Mouse (Mus musculus) adrenal gland (tissue): ENCODE data around the gene Gdf9.

ENCODE experiments used
- intact Hi-C: fragments of 180-260 bp; cut with DNase I; formaldehyde crosslinking; loops from one replicate; pipeline ENCODE4 v1.15.1; 2025

The Gdf9 gene

DNA sequence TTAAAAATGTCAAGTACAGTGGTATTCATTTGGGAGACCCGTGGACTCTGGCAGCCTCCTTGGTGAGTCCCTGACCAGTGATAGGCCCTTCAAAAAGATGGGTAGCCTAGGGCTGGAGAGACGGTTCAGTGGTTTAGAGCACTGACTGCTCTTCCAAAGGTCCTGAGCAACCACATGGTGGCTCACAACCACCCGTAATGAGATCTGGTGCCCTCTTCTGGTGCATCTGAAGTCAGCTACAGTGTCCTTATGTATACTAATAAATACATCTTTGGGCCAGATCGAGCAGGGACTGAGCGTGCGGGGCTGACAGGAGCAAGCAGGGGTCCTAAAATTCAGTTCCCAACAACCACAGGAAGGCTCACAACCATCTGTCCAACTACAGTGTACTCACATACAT is 13.0 kb downstream of the Gdf9 start:
- intact Hi-C loops: no loop called here

DNA sequence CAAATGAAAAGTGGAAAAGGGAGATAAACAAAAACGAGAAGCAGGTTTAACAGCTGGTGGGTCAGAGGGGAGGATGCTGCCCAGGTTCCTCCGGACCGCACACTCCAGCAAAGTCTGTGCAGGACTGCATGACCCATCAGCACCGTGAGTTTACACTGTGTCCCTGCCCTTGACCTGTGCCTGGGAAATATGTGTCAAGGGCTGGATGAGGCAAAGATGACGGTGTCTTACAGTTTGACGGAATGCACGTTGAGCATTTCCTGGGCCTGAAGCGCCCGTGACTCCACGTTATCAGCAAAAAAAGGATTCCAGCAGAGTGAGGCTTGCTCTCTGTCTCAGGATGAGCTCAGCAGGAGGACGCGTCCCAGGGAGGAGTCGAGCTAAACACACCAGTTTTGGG is 14.7 kb downstream of the Gdf9 start:
- intact Hi-C loops: no loop called here

DNA sequence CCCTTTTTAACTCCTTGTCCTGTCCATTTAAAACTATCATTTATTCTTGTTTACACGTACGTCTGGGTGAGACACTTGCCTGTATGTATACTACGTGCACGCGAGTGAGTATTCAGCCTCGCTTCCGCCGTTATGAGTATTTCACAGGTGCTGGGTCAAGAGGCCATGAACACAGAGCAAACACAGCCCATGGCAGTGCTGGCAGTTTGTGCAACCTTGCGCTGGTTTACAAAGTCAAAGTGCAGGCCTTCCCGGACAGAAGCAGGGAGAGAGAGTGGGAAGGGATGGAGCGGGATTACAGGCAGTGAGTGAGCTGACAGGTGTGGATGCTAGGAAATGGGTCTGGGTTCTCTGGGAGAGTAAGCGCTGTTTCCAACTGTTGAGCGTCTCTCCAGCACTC is 15.4 kb downstream of the Gdf9 start:
- intact Hi-C loops: no loop called here

DNA sequence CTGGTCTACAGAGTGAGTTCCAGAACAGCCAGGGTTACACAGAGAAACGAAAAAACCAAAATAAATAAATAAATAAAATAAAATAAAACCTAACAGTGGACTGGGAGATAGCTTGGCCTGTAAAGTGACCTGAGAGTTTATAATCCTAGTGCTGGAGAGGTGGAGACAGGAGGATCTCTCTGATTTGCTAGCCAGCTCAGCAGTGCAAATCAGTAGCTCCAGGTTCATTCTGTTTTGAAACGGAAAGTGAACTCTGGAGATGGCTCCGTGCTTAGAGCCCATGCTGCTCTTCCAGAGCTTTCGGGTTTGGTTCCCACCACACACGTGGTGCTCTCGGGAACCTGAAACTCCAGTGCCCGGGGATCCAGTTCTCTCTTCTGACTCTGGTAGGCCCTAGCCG is 17.2 kb downstream of the Gdf9 start:
- intact Hi-C loops: no loop called here

DNA sequence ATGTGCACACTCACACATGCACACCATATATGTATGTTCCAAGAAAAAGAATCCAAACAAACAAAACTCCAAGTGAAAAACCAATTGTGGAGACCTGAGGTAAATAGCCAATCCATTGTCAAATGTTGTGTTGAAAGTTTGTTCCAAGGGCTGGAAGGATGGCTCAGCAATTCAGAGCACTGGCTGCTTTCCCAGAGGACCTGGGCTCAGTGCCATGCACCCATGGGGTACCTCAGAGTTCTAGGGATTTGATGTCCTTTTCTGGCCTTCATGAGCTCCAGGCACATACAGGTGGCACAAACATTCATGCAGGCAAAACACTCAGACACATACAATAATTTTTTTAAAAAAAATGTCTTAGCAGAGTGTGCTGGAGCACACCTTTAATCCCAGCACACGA is 17.7 kb downstream of the Gdf9 start:
- intact Hi-C loops: no loop called here

DNA sequence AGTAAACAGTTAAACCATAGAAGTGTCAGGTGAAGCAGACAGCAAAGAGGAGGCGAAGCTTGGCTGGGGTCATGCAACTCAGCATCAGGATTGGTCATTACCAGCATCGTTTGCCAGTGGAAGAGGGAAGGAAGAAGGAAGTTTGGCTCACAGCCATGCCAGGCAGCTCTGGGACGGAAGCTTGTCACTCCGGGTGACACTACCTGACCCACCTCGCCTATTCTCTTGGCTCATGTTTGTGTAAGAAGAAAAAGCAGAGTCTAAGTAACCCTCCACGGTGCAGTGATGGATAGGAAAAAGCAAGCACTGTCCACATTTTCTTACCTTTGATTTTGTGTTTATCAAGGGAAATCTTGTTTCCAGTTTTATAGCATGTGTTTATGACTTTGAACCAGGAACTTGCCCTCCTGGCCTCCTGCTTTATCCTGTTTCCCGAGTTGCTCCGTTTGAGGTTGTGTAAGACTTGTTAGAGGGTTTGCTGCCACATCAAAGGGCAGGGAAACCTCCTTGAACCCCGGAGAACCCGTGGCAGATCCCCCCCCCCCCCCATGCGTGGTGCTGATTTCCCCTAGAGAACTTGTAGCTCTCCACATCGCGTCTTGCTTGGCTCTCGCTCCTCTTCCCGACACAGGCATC is 19.4 kb downstream of the Gdf9 start:
- intact Hi-C loops: no loop called here

DNA sequence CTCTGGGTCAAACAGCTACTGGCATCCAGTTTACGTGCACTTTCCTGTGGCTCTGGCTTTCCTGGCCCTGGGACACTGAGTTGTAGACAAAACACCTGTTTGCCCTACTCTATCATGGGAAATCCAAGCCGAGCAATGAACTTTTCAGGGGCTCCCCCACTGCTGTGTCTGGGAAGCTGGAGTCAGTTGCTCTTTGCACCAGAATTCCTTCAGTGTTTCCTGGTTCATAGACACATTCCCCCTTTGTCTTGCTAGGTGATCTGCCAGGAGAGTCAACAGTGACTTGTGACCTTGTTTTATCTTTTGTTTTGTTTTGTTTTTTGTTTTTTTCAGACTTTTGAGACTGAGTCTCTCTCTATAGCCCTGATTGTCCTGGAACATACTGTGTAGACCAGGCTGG is 20.5 kb downstream of the Gdf9 start:
- intact Hi-C loops: no loop called here

DNA sequence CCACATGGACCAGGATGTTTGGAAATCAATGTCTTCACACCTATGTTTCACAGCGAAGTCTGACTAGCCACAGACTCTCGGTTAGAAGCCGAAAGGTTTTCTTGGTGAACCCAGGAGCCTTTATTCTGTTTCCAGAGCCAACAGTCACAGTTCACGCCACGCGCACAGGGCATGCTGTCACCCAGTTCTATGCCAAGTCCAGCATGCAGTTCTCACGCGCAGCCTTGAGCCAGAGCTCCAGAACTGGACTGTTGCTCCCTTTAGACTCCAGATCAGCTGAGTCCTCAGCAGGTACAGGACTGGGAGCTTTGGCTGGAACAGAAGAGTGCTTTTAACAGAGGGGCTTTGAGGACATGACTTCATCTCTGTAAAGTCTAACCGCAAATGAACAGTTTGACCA is 21.6 kb downstream of the Gdf9 start:
- intact Hi-C loops: no loop called here

DNA sequence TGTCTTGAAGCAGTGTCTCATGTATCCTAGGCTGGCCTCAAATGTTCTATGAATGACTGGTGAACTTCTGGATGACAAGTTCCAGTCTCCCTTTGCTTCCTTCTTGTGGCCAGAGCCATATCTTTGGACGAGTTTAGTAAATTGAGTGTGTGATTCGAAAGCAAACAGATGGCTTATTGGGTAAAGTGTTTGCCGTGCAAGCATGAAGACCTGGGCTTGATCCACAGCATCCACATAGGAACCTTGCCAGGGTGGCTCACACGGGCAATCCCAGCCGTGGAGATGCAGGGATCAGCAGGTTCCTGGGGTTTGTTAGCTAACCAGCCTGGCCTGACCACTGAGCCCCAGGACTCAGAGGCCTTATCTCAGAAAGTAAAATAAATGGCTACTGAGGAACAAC is 22.2 kb downstream of the Gdf9 start:
- intact Hi-C loops: no loop called here

DNA sequence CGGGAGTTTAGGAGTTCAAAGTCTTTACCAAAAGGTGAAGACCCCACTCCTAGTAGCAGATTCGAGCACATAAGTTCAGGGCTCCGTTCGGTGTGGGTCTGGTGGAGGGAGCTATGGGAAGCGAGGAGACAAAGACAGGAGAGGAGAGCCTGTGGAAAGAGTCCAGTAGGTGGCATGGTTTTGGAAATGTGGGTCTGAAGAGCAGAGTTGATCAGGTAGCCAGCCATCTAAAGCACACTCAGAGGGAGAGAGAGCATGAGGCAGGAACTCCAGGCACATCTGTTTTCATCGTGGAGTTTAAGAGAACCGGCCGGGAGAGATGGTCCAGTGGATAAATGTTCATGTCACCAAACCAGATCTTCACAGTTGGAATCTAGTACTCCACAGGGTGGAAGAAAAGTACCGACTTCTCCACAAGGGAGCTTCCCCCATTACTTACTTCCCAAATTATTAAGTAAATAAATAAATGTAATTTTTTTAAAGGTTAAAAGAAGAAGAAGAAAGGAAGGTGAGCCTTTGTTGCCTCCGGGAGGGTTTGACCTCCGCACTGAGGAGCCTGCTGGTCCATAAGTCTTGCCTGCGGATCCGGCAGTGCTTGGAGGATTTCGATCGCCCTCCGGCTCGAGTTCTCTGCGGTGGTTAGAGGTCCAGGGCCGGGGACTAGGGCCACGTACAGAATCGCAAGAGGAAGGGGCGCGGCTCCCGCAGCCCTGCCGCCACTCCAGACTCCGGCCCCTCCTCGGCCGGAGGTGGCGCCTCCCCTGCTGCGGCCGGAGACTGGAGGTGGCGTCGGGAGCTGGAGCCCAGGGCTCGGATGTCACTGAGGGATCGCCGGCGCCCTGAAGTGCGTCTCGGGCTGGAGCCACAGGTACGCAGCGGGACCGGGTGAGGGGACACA is 25.9 kb downstream of the Gdf9 start, which contains the start of the genes Gm10447 and Shroom1:
TSS of gene Gm10447 (minus strand) at position 637 of the 898 bp plus-strand sequence.
TSS of gene Shroom1 (plus strand) at position 732 of the 898 bp plus-strand sequence.
- intact Hi-C loops: no loop called here

DNA sequence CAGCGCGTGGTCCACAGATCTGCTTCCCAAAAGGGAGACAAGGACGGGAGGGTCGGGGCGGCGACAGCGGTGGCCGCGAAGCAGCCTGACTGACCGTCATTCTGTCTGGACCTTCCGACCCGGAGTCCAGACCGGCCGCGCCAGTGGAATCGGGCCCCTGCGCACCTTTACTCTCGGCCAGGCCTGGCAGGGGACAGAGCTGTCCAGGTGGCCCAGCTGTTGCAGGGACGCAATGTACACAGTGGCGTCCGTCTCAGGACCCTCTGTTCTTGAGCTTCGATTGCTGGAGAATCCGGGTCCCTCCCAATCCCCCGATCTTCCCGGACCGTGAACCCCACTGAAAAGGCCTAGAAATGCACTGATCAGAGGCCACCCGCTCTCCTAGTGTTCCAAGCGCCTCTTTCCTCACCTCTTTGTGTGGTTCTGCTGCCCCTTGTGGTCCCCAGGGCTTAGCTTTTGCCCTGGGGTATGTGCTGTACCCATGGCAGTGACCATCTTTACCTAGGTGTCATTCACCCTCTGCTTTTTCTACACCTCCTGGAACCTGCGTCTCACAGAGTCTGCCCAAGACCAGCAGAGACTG is 26.6 kb downstream of the Gdf9 start:
- intact Hi-C loops: no loop called here

DNA sequence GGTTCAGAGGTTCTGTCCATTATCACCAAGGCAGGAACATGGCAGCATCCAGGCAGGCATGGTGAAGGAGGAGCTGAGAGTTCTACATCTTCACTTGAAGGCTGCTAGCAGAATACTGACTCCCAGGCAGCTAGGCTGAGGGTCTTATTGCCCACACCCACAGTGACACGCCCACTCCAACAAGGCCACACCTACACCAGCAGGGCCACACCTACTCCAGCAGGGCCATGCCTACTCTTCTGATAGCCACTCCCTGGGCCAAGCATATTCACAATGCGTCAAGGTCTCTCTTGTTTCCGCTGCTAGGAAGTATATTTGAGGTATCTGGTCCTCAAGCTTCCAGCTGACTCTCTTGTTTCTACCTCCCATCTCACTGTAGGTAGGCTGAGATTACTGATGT is 28.2 kb downstream of the Gdf9 start:
- intact Hi-C loops: no loop called here

DNA sequence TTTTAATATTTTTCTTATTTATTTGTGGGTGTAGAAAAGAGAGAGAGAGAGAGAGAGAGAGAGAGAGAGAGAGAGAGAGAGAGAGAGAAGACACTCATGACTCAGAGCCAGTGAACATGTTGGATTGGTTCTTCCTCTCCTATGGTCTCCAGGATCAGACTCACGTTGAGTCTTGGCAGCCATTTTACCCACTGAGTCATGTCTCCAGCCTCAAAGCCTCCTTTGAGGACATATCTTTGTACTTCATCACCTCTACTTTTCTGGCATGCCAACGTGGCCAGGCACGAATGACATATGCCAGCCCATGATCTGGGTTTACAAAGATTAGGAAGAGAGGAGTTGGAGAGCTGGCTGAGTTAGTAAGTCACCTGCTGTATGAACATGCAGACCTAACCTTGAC is 29.4 kb downstream of the Gdf9 start:
- intact Hi-C loops: loop anchor here (10.0 kb wide), 1 partner anchor 45 kb away; no protein-coding TSS in a partner anchor

DNA sequence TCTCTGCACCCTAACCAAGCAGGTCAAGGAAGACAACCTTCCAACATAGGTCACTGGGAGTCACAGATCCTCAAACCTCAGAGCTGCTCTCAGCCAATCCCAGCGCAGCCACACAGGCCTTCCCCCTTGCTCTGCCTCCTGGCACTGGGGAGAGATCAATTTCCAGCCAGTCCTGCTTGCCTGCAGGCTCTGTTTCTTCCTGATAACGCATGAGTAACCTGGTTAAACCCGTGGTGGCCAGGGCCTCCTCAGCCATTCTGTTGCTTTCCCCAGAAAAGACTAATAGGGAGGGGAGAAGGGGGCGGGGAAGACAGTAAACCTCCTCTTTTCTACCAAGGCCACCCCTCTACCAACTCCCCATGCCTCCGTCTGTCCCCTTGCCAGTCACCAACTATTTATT is 30.9 kb downstream of the Gdf9 start:
- intact Hi-C loops: loop anchor here (10.0 kb wide), 1 partner anchor 47 kb away; no protein-coding TSS in a partner anchor

DNA sequence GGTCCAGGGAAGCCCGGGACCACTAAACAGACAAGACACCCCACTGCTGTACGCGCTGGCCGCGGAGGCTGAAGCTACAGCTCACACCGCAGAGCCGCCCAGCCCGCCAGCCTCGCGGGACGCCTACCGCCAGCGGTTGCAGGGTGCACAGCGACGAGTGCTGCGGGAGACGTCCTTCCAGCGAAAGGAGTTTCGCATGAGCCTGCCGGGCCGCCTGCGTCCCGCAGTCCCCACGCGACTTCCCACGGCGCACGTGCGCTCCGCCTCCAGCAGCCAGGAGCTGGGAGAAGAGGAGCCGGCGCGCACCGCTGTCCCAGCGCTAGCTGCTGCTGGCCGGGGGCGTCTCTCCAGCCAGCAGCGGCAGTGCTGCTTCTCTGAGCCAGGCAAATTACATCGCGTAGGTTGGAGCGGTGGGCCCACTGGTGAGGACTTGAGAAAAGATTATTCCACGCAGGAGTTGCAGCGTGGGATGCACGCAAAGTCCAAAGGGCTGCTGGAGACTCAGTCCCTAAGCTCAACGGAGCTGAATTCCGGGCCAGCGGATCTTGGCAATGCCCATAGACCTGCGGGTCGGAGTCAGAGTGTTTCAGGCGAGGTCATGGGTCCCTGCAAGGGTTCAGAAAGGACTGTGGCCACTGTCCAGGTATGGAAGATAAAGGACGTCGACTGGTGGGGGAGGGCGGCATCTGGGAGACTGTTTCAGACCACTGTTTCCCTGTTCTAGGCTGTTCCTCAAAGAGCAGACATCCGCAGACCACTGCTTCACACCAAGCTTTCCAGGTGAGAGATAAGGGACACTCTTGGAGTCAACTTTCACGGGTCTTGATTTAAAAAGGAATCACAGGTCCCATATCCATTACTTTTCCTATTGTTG is 33.0 kb downstream of the Gdf9 start:
- intact Hi-C loops: loop anchor here (10.0 kb wide), 1 partner anchor 49 kb away; no protein-coding TSS in a partner anchor

DNA sequence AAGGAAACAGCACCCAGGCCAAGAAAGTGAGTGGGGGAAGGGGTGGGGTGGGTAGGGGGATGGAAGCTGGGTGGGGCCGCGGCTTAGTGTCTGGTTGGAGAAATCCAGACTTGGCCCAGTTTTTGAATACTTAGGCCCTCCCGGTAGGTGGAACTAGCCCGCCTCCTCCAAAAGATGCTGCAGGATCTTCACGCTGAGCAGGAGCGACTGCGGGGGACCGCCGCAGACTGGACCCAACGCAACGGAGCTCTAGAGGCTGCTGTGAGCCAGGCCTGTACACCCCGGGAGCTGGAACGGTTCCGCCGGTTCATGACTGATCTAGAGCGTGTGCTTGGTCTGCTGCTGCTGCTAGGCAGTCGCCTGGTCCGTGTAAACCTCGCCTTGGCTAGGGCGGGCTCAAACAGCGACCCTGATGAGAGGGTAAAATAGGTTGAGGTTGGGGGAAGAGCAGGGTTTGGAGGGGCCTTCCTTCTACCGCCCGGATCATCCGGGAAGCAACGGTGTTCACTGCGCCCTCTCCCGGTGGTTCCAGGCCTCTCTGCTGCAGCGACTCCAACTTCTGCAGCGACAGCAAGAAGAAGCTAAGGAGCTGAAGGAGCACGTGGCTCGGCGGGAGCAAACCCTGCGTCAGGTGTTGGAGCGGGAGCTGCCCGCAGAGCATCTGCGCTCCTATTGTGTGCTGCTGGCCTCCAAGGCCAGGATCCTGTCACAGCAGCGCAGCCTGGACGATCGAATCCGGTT is 35.6 kb downstream of the Gdf9 start:
- intact Hi-C loops: loop anchor here (2.0 to 10.0 kb wide), 2 partner anchors 52 to 162 kb away; no protein-coding TSS in a partner anchor

DNA sequence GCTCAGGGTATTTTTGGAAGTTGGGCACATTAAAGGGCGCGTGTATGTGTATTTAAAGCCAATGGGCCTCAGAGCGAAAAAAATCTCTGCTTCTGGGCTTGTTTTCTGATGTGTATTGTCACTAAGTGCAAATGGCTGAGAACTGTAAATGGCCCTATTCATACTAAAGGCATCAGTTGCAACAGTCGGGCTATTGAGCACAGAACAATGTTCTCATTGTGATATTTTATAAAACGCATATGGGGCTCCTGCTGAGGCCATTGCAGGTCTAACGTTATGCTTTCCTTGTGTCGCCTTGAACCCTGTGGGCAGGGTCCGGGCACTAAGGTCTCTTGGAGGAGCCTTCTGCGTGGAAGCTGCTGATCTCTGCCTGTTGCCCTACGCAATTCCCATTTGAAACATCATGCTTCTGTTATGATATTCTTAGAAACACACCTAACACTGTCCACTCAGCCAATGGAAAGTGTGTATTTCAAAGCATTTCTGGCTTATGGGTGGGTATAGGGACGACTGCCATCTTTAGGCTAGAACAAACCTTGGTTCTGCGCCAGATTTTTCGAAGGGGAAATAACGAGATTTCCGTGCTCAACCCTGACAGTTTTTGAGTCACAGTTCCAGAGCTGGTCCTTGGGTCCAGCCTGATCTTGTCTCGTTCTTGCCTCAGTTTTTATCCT is 38.6 kb downstream of the Gdf9 start:
- intact Hi-C loops: loop anchor here (10.0 kb wide), 1 partner anchor 55 kb away; no protein-coding TSS in a partner anchor

DNA sequence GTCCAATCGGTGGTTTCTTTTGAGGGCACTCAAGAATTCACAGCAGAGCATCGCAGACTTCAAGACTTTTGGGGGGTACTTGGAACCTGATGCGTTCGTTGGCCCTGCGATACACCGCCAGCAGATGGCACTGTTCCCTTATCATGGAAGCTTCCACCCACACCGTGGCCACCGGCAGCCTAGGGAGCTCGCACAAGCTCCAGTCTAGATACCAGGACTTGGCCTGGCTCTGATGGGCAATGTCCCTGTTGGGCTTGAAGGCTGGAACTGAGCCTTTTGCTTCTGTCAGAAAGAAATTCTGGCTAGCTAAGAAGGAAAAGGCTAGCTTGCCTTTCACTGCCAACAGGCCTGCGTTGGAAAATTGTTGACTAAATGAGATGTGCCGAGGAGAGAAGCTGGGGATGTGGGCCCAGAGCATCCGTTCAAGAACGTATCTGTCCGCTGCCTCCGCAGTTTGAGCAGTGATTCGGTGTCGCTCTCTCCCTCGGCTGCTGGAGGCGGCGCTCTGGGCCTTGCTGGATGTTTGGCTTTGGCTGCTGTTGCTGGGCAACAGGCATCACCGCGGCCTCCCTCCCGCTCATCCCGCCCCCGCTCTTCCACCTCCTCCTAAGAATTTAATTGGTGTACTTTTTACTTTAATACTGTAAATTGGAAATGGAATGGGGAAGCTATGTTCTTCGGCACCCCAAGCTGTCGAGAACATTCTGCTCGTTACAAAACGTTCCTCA is 39.3 kb downstream of the Gdf9 start, which contains the start of gene Gm9837:
TSS of gene Gm9837 (minus strand) at position 512 of the 728 bp plus-strand sequence.
- intact Hi-C loops: loop anchor here (10.0 kb wide), 2 partner anchors 55 to 265 kb away; no protein-coding TSS in a partner anchor

DNA sequence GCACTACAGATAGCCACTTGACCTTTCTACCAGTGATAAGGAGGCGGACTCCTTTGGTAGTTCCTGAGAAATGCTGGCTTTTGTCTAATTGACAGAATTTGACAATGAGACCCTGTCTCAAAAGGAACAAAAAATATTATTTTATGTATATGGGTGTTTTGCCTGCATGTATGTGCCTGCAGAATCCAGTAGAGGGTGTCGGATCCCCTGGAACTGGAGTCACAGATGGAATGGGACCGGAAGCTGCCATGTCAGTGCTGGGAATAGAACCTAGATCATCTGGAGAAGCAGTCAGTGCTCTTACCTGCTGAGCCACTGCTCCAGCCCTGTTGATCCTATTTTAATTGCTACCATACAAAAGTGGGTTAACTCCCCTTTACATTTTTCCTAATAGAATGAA is 41.9 kb downstream of the Gdf9 start:
- intact Hi-C loops: loop anchor here (10.0 kb wide), 1 partner anchor 262 kb away; no protein-coding TSS in a partner anchor
